ENCODE assay signal across 21 mouse cellular contexts in the genomic region with DNA sequence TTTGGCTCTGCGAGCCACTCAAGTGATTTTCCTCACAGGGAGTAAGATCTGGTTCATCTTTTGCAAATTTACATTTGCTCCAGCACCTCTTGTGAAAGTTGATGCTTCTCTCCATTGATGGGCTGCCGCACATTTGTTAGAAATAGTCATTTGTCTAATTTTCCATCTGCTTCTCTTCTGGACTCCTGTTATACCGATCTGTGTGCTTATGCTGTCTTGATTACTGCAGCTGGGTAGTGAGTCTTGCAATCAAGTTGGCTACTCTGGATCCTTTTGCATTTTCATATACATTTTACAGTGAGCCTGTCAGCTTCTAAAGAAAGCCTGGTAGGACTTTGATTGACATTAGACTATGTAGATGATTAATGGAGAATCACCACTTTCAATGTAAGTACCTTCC. TPM values are rescaled to one million over a fixed set of nuclear protein-coding genes. Genes with fewer than 3 reads are reported as not detected.
"Had no signal": no experiment of that assay in that cellular context is flagged by ENCODE, and none has a peak within 500 bp of the region (broad histone marks: within the 10 kb centered on the region; RNA-seq: fewer than 3 reads in every experiment).

No protein-coding gene starts in this region.

- H3K36me3 ChIP-seq: liver, embryonic 13.5 days; liver, embryonic 15.5 days; lung, embryonic 15.5 days; midbrain, embryonic 12.5 days; neural tube, embryonic 13.5 days; neural tube, embryonic 15.5 days had no signal

- H3K4me2 ChIP-seq: liver, embryonic 13.5 days; liver, embryonic 15.5 days; lung, embryonic 15.5 days; midbrain, embryonic 12.5 days; neural tube, embryonic 13.5 days; neural tube, embryonic 15.5 days had no signal

- DNase-seq: liver, embryonic 13.5 days; liver, postnatal 0 days; lung, adult 2 months; lung, postnatal 14 days; lung, postnatal 36 days; midbrain, embryonic 14.5 days; retina, postnatal 1 day; right cerebral cortex, adult 18-20 months; right cerebral cortex, postnatal 25 days; right cerebral cortex, postnatal 4 days; spleen, adult 18-20 months; thymus, postnatal 36 days had no signal

- ATAC-seq: liver, postnatal 0 days; lung, postnatal 0 days had no signal

- H3K4me3 ChIP-seq: liver, embryonic 13.5 days; liver, embryonic 15.5 days; lung, embryonic 15.5 days; megakaryocyte, embryonic 14.5 days; midbrain, embryonic 12.5 days; neural tube, embryonic 13.5 days; neural tube, embryonic 15.5 days had no signal

- H3K9ac ChIP-seq: liver, embryonic 13.5 days; liver, embryonic 15.5 days; liver, postnatal 0 days; lung, embryonic 15.5 days; midbrain, embryonic 12.5 days; neural tube, embryonic 13.5 days; neural tube, embryonic 15.5 days had no signal

- H3K9me3 ChIP-seq: liver, embryonic 13.5 days; liver, embryonic 15.5 days; lung, embryonic 15.5 days; megakaryocyte, embryonic 14.5 days; midbrain, embryonic 12.5 days; neural tube, embryonic 13.5 days; neural tube, embryonic 15.5 days had no signal

- H3K27me3 ChIP-seq: liver, embryonic 13.5 days; liver, embryonic 15.5 days; lung, embryonic 15.5 days; megakaryocyte, embryonic 14.5 days; midbrain, embryonic 12.5 days; neural tube, embryonic 13.5 days; neural tube, embryonic 15.5 days had no signal

- H3K4me1 ChIP-seq: liver, embryonic 13.5 days; liver, embryonic 15.5 days; lung, embryonic 15.5 days had no signal

- H3K27ac ChIP-seq: liver, embryonic 13.5 days; liver, embryonic 15.5 days; lung, embryonic 15.5 days; macrophage; midbrain, embryonic 12.5 days; neural tube, embryonic 13.5 days; neural tube, embryonic 15.5 days had no signal

RNA-seq across cellular contexts. Expression of gene Lypd6b, which starts 59.4 kb away (rescaled TPM):
- total RNA-seq: monocyte, adult 5-6 weeks had no signal
- polyA plus RNA-seq: liver, embryonic 13.5 days; liver, embryonic 15.5 days; liver, postnatal 0 days; macrophage had no signal
